Mouse (Mus musculus) activated CD4-positive, CD25-positive, alpha-beta regulatory T cell, adult 9 weeks (primary cell): ENCODE results near the gene Olfr804. TPM values are rescaled to one million over a fixed set of nuclear protein-coding genes. Genes with fewer than 3 reads are reported as not detected.

ENCODE experiments used
- polyA plus RNA-seq: library from polyadenylated mRNA; unstranded; fragments of 100-300 nt; shearing (Covaris generic); gene quantifications from one replicate; pipeline ENCODE4 v1.2.1, GENCODE M21; 2017

Gene Olfr804
- not detected for polyA plus RNA-seq

DNA sequence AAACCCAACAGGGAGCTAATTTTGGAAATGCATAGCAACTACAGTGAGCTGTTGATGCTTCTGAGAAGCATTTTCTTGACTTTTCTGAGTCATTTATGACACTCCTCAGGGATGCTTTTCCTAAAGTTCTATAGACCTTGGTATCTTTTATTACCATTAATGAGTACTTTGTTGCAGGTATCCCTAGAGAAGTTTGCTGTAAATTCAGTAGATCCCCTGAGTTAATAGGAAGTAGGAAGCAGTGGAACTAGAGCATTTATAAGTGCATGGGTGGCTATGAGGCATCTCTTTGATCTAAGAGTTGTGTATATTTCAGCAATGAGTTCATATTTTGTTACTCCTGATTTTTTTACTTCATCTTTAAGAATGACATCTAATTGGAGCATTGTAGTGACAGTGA, at the start of gene Olfr804:
TSS of gene Olfr804 (plus strand) at position 301 of the 400 bp plus-strand sequence.

DNA sequence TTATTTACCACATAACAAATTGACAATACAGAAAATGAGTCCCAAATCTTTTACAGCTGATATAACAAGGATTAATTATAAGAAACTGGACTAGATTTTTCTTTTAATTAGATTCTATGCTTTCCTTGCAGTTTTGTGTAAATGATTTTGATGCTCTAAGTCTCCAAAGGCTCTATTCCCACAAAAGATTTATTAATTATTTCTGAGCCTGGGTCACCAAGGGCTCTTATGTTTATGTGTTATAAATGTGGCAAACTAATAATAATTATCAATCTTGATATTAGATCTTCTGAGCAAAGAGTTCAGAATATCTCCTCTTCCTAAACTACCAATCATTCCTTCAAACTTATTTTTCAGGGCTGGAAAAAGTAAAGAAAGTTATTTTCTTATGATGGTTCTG, 45.6 kb upstream of the Olfr804 start, which contains the start of gene Olfr800:
TSS of gene Olfr800 (plus strand) at position 301 of the 400 bp plus-strand sequence.

DNA sequence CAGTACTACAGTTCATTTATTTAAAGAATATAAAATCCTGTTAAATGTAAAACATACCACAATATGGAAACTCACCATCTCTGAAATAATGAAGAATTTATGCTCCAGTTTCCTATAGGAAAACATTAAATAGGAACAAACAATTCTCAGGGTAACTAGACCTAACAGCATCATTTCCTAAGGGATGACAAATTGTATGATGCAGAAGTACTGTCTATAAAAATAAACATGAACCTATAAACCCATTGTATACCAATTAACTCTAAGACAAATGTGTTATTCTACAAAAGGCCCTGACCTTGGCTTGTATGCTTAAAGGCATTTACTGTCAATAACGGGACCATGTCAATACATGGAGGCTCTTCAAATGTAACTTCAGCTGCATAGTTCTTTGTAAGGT, 29.2 kb upstream of the Olfr804 start, which contains the start of gene Olfr801:
TSS of gene Olfr801 (minus strand) at position 101 of the 400 bp plus-strand sequence.

DNA sequence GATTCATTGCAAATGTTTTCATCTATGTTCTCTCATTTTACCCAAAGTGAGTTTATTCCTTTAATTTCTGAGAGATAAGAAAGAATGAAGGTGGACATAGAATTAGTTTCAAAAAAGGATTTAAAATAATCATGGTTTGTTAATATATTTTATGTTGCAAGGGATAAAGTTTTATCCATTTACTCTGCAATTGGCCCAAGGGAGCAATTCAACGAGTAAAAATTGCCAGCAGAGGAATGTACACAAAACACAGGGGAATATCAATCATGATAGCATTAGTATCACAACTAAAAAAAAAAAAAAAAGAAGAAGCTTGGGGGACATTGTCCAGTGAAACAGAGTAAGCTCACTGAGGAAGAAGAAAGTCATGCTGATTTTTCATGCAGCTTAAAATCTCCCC, 14.9 kb upstream of the Olfr804 start, which contains the start of gene Olfr802:
TSS of gene Olfr802 (minus strand) at position 101 of the 400 bp plus-strand sequence.

DNA sequence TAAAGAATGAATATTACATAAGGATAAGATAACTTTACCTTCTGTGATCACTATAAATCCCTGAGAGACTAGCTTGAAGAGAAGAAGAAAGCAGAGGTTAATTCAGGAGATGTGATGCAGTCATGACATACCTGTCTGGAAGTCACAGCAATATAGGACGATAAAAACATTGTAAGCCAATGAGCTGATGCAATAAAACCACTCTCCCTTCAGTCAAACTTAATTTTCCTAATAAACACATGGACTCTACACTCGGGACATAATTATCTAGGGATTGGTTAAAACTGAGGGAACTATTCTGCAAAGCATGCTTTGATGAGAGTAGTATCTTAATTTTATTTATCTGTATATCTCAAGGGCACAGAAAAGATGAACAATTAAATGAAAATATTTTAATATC, 8.8 kb upstream of the Olfr804 start, which contains the start of gene Olfr803:
TSS of gene Olfr803 (minus strand) at position 101 of the 400 bp plus-strand sequence.

DNA sequence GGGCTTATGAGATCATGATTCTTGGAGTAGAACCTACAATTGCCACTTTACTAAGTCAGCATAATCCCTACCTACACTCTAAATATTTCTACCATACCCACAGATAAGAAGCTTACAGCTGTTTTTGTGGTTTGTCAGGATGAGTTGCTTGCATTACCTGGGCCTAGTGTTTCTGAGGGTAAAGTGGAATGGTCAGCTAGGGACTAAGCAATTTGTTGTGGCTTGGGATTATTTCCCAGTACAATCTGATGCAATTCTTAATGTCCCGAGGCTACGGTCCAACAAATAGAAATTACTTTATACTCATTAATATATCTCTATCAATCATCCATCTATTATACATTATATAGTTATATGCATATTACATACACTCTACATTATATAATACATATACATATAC, 26.3 kb downstream of the Olfr804 start, which contains the start of gene Olfr805:
TSS of gene Olfr805 (minus strand) at position 101 of the 400 bp plus-strand sequence.

DNA sequence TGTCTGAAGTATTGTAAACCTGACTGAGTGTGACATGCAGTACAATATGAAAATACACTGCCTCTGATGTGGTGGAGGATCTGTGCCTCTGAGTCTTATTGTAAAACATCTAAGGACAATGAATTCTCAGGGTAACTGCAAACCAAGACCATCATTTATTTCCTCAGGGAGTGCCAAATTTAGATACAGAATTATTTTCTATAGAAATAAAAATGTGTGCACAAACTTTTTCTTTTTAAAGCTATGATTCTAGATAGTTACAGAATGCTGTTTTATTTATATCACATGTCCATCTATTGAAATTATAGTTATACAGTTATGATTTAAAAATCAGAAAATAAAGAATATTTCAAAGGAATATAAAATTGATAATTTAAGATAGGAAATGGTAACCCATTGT, 38.8 kb downstream of the Olfr804 start, which contains the start of gene Olfr806:
TSS of gene Olfr806 (minus strand) at position 101 of the 400 bp plus-strand sequence.

DNA sequence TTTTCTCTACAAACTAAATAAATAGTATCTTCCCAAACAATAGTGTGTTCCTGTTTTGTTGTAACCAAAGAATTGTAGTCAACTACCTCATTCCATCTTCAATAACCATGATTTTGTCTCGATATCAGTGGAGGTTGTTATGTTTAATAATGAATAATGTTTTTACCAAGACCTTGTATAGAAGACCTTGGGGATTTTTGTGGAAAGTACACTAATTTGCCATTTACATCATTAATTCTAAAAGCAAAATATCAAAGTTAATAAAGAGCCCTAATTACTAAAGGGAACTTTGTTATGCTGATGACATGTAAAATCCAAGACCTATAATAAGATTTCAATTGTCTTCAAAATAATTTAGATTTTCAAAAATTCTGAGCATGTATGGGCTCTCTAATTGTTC, 54.7 kb downstream of the Olfr804 start, which contains the start of gene Olfr807:
TSS of gene Olfr807 (minus strand) at position 101 of the 400 bp plus-strand sequence.

Other genes starting within 250 kb of the Olfr804 start
- 0.05 TPM for gene Olfr787, start 241.3 kb upstream of the Olfr804 start, polyA plus RNA-seq
- gene Olfr788, start 232.2 kb upstream of the Olfr804 start, polyA plus RNA-seq, result not detected
- not detected for gene Olfr789, start 218.5 kb upstream of the Olfr804 start, polyA plus RNA-seq
- gene Olfr790, start 204.7 kb upstream of the Olfr804 start, polyA plus RNA-seq, result not detected
- gene Olfr791, start 181.4 kb upstream of the Olfr804 start, polyA plus RNA-seq, result not detected
- gene Olfr792, start 164.0 kb upstream of the Olfr804 start, polyA plus RNA-seq, result not detected
- not detected for gene Olfr794, start 135.6 kb upstream of the Olfr804 start, polyA plus RNA-seq
- gene Olfr796, start 90.6 kb upstream of the Olfr804 start, polyA plus RNA-seq, result not detected
- not detected for gene Olfr798, start 75.3 kb upstream of the Olfr804 start, polyA plus RNA-seq
- gene Olfr799, start 65.7 kb upstream of the Olfr804 start, polyA plus RNA-seq, result not detected
- not detected for gene Olfr800, start 45.5 kb upstream of the Olfr804 start, polyA plus RNA-seq
- gene Olfr801, start 29.3 kb upstream of the Olfr804 start, polyA plus RNA-seq, result not detected
- gene Olfr802, start 15.0 kb upstream of the Olfr804 start, polyA plus RNA-seq, result not detected
- not detected for gene Olfr803, start 8.9 kb upstream of the Olfr804 start, polyA plus RNA-seq
- not detected for gene Olfr805, start 26.2 kb downstream of the Olfr804 start, polyA plus RNA-seq
- not detected for gene Olfr806, start 38.7 kb downstream of the Olfr804 start, polyA plus RNA-seq
- gene Olfr807, start 54.6 kb downstream of the Olfr804 start, polyA plus RNA-seq, result not detected
- not detected for gene Olfr808, start 62.3 kb downstream of the Olfr804 start, polyA plus RNA-seq
- gene Olfr809, start 71.4 kb downstream of the Olfr804 start, polyA plus RNA-seq, result not detected
- not detected for gene Olfr810, start 91.7 kb downstream of the Olfr804 start, polyA plus RNA-seq
- gene Olfr811, start 101.2 kb downstream of the Olfr804 start, polyA plus RNA-seq, result not detected
- not detected for gene Olfr812, start 142.9 kb downstream of the Olfr804 start, polyA plus RNA-seq
- not detected for gene Olfr813, start 152.2 kb downstream of the Olfr804 start, polyA plus RNA-seq
- gene Olfr814, start 176.6 kb downstream of the Olfr804 start, polyA plus RNA-seq, result 0.13 TPM
- not detected for gene Olfr815, start 202.7 kb downstream of the Olfr804 start, polyA plus RNA-seq
- not detected for gene Olfr816, start 212.4 kb downstream of the Olfr804 start, polyA plus RNA-seq
- not detected for gene Olfr818, start 245.9 kb downstream of the Olfr804 start, polyA plus RNA-seq